Mouse (Mus musculus) forebrain, embryonic 15.5 days (tissue): Measurements from ENCODE around the gene Proser2. TPM values are rescaled to one million over a fixed set of nuclear protein-coding genes. Genes with fewer than 3 reads are reported as not detected.

Source experiments
- ATAC-seq: fragments of 200-750 bp; cut with Nextera tagmentation; replicated peaks from 2 replicates; pipeline ENCODE4 v1.8.0; 2017; ENCODE audit warnings: mild to moderate bottlenecking, moderate TSS enrichment, moderate library complexity
- H3K27ac ChIP-seq: fragments of 300-500 bp; sonication (generic); replicated peaks from 2 replicates; pipeline ENCODE4 v1.5.1; 2015; ENCODE audit warnings: mild to moderate bottlenecking, inconsistent platforms
- H3K27me3 ChIP-seq: fragments of 300-500 bp; sonication (generic); 2 replicates; pipeline ENCODE4 v1.6.1; 2015; ENCODE audit warnings: inconsistent platforms
- H3K36me3 ChIP-seq: fragments of 300-500 bp; sonication (generic); 2 replicates; pipeline ENCODE4 v1.6.1; 2015; ENCODE audit warnings: mild to moderate bottlenecking, inconsistent platforms
- H3K4me1 ChIP-seq: fragments of 300-500 bp; sonication (generic); 2 replicates; pipeline ENCODE4 v1.6.1; 2015; ENCODE audit warnings: inconsistent platforms
- H3K4me2 ChIP-seq: fragments of 300-500 bp; sonication (generic); replicated peaks from 2 replicates; pipeline ENCODE4 v1.6.1; 2015; ENCODE audit warnings: mild to moderate bottlenecking, inconsistent platforms
- H3K4me3 ChIP-seq: fragments of 300-500 bp; sonication (generic); 2 replicates; pipeline ENCODE4 v1.5.1; 2015; ENCODE audit warnings: mild to moderate bottlenecking, inconsistent platforms
- H3K9ac ChIP-seq: fragments of 300-500 bp; sonication (generic); replicated peaks from 2 replicates; pipeline ENCODE4 v1.6.1; 2015; ENCODE audit warnings: mild to moderate bottlenecking, inconsistent platforms
- H3K9me3 ChIP-seq: fragments of 300-500 bp; sonication (generic); 2 replicates; pipeline ENCODE4 v1.6.1; 2016; ENCODE audit warnings: inconsistent platforms
- WGBS: fragments of 180-500 bp; shearing (Covaris S2); methylation state at CpG from one replicate; pipeline ENCODE4 v1.1.7; 2015; ENCODE audit warnings: mixed read lengths; 5-methylcytosine and 5-hydroxymethylcytosine counted together
- polyA plus RNA-seq: library from polyadenylated mRNA; unstranded; fragments of >200 nt; fragmentation: Nextera tagmentation; extraction: Ambion mirVana; gene quantifications from 2 replicates; pipeline ENCODE4 v1.2.1, GENCODE M21; 2015

Proser2 gene
- polyA plus RNA-seq, 1 experiment from 2014 or later, result 3.3 TPM

- WGBS, result 76% methylated on average over 10 of the region's 10 CpGs
- Histone ChIP-seq H3K9me3 (no peaks in the 10 kb centered on the region), H3K36me3 (peaks cover 7% of the 10 kb centered on the region), H3K27ac (no peak overlapping the region), H3K4me1 (no peaks in the 10 kb centered on the region), H3K27me3 (no peaks in the 10 kb centered on the region), H3K4me2 (no peak overlapping the region), H3K4me3 (no peak overlapping the region), H3K9ac (no peak overlapping the region)
- ATAC-seq, result no peak
These were observed 69.8 kb downstream of the Proser2 start for GRCm38 (mm10) chr2:6060071-6060804.

GRCm38 (mm10) chr2:6059291-6059690, 70.7 kb downstream of the Proser2 start:
- Histone ChIP-seq H3K4me3 (no peak overlapping the region), H3K36me3 (peaks cover 14% of the 10 kb centered on the region), H3K9me3 (no peaks in the 10 kb centered on the region), H3K27me3 (no peaks in the 10 kb centered on the region), H3K27ac (no peak overlapping the region), H3K4me1 (no peaks in the 10 kb centered on the region), H3K4me2 (no peak overlapping the region), H3K9ac (no peak overlapping the region)
- 80% methylated on average over 2 of the region's 2 CpGs for WGBS
- no peak for ATAC-seq

GRCm38 (mm10) chr2:6056518-6056917, 73.5 kb downstream of the Proser2 start:
- no peak overlapping the region for H3K4me3 ChIP-seq
- no peaks in the 10 kb centered on the region for H3K27me3 ChIP-seq
- no peak overlapping the region for H3K9ac ChIP-seq
- no peak overlapping the region for H3K27ac ChIP-seq
- H3K9me3 ChIP-seq, result no peaks in the 10 kb centered on the region
- peaks cover 25% of the 10 kb centered on the region for H3K36me3 ChIP-seq
- ATAC-seq, result no peak
- no peaks in the 10 kb centered on the region for H3K4me1 ChIP-seq
- no peak overlapping the region for H3K4me2 ChIP-seq
- 95% methylated on average over 3 of the region's 3 CpGs for WGBS

GRCm38 (mm10) chr2:6055466-6055865, 74.5 kb downstream of the Proser2 start:
- Histone ChIP-seq H3K4me1 (no peaks in the 10 kb centered on the region), H3K9ac (no peak overlapping the region), H3K36me3 (peaks cover 34% of the 10 kb centered on the region), H3K9me3 (no peaks in the 10 kb centered on the region), H3K4me2 (no peak overlapping the region), H3K4me3 (no peak overlapping the region), H3K27me3 (no peaks in the 10 kb centered on the region), H3K27ac (no peak overlapping the region)
- WGBS, result 56% methylated on average over 11 of the region's 11 CpGs
- ATAC-seq, result no peak

- ATAC-seq, result no peak
- WGBS, result 87% methylated on average over 3 of the region's 3 CpGs
These were observed 81.0 kb downstream of the Proser2 start for GRCm38 (mm10) chr2:6049018-6049417.

GRCm38 (mm10) chr2:6048570-6048969, 81.4 kb downstream of the Proser2 start:
- WGBS, result 89% methylated on average over 4 of the region's 4 CpGs
- Histone ChIP-seq H3K9ac (no peak overlapping the region), H3K4me3 (no peak overlapping the region), H3K4me1 (no peaks in the 10 kb centered on the region), H3K27ac (no peak overlapping the region), H3K9me3 (no peaks in the 10 kb centered on the region), H3K36me3 (peaks cover 41% of the 10 kb centered on the region), H3K4me2 (no peak overlapping the region), H3K27me3 (no peaks in the 10 kb centered on the region)
- ATAC-seq, result no peak

More at GRCm38 (mm10) chr2:6049018-6049417, 81.0 kb downstream of the Proser2 start:
- Histone ChIP-seq H3K9ac (no peak overlapping the region), H3K27ac (no peak overlapping the region), H3K4me3 (no peak overlapping the region), H3K4me1 (no peaks in the 10 kb centered on the region), H3K36me3 (peaks cover 38% of the 10 kb centered on the region), H3K9me3 (no peaks in the 10 kb centered on the region), H3K27me3 (no peaks in the 10 kb centered on the region), H3K4me2 (no peak overlapping the region)

Other genes starting within 250 kb of the Proser2 start
- gene Sec61a2, start 234.8 kb downstream of the Proser2 start, polyA plus RNA-seq, result 88.2 and 95.8 TPM in 2 replicates
- gene Dhtkd1, start 187.4 kb downstream of the Proser2 start, polyA plus RNA-seq, result 6.0 and 8.9 TPM in 2 replicates
- 9.1 and 9.5 TPM in 2 replicates for gene Upf2, start 178.7 kb downstream of the Proser2 start, polyA plus RNA-seq
- 0.65 and 1.1 TPM in 2 replicates for gene Echdc3, start 82.8 kb upstream of the Proser2 start, polyA plus RNA-seq
- 7.6 and 8.0 TPM in 2 replicates for gene Usp6nl, start 192.5 kb upstream of the Proser2 start, polyA plus RNA-seq